Mouse (Mus musculus): ENCODE data around the gene Boll. TPM values are rescaled to one million over a fixed set of nuclear protein-coding genes. Genes with fewer than 3 reads are reported as not detected.

Gene Boll
- 0.63 to 3.5 TPM (median 1.2 TPM) in 4 replicates for total RNA-seq (2023)

DNA sequence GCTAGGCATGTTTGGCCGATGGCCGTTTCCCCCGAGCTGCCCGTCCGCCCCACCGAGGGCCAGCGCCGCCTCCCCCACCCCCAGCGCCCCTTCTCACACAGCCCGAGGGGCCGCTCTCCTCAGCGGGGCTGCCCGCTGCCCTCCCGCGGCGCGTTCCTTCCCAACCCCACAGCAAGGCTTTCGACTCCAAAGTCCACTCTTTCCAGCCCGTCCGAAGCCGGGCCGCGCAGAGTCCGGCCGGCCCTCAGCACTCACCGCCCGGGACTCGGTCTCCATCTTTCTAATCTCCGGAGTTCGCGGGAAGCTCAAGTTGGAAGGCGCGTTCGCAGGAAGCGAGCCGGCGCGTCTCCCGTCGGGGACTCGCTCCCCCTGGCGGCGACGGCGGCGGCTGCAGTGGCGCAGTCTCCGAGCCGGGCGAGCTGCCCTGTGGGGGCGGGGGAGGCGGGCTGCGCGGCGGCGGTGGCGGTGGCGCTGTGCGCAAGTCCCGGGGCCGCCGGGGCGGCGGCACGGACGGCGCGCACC lies at the start of gene Boll:
Gene Boll (minus strand): TSS at position 426 of the 522 bp plus-strand sequence.

DNA sequence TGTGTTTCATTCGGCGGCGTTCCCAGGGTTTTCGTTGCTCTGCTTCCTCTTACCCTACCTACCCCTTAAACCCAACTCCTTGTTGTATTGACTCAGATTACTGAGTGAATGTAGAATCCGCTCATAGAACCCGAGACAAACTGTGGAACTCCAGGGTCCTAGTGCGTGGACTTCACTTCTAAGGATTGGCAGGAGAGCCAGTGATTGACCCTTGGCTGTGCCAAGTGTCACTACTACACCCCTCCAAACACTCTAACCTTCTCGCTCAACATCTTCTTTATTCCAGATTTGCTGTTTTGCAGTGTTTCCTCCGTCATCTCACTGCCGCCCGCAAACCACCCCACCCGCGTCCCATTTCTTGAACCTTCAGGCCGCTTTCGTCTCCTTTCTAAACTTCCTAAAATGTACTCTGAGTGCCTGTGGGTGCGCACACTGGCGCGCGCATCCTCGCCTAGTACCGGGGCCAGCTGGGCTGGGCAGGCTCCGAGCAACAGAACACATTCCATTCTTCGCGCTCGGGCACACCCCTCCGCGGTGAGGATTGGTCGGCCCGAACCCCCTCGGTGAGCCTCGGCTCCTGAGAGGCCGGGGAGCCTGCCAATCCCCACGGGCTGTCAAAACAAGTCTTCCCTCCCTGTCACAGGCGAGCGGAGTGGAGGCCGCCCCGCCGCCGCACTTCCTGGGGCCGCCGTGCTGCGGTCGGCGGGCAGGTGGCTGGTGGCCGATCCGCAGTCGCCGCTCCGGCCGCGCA lies 42.2 kb upstream of the Boll start, which contains the start of gene Plcl1:
Gene Plcl1 (plus strand): TSS at position 650 of the 751 bp plus-strand sequence.

DNA sequence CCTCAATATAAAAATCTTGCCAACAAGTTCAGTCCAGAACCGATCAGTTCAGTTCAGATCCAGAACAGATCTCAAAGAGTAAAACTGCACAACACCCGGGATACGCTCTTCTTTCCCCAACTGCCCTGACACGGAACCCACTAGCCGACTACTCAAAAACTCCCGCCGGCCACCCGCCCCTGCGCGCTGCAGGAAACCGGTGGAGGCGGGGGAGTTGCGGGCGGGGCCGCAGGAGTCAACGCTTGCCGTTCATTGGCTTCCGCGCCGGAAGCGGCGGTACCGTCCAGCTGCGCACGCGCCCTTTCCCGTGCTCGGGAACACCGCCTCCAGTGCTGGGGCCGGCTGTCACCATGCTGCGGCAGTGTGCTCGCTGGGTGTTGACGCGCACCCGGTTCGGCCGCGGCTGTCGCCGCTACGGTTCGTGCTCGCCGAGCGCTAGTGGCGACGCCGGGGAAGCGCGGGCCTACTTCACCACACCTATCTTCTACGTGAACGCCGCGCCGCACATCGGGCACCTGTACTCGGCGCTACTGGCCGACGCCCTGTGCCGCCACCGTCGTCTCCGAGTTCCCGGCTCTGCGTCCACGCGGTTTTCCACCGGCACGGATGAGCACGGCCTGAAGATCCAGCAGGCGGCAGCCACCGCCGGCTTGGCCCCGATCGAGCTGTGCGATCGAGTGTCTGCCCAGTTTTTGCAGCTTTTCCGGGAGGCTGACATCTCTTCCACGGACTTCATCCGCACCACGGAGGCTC lies 126.2 kb downstream of the Boll start, which contains the start of gene Mars2:
Gene Mars2 (plus strand): TSS at position 288 of the 753 bp plus-strand sequence.

DNA sequence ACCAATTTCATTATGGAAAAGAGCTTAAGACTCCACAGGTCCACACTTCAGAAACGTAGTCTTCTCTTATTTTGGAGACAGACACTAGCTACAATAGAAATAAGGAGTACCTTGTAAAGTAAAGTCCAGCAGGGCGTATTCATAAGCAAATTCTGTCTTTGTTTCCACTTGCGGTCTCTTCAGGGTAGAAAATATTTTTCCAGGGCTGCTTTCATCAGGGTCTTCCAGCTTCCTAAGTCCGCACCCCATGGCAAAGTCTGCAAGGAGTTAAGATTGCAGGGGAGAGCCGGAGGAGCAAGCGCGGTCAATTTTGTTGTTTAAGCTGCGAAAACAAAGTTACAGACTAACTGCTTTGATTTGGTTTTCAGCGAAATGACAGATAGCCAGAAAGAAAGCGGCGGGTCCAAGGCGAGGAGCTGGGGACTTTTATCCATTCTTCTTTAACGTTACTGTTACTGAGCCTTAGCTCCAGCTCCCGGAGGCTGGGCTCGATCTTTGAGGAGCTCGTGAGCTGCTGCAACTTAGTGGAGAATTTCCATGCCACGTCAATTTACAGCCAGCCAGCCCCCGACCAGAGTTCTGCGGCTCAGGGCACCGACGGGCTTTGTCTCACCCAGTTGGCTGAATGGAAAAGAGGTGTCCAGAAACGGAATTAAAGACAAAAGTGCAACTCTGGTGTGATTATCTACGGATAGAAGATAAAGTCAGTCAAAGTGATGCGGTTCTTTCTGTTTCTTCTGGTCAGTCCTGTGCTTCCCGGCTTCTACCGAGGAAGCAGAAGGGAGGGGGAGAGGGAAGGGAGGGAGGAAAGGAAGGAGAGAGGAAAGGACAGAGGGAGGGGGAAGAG lies 137.0 kb downstream of the Boll start, which contains the start of gene Rftn2:
Gene Rftn2 (minus strand): TSS at position 772 of the 847 bp plus-strand sequence.

Other genes with a start within 250 kb of the Boll start
- 106 to 107 TPM (median 106 TPM) in 4 replicates for gene Mob4, start 232.2 kb downstream of the Boll start, total RNA-seq (2023)
- 6.4 to 9.9 TPM (median 9.1 TPM) in 4 replicates for gene Rftn2, start 136.7 kb downstream of the Boll start, total RNA-seq (2023)
- gene Mars2, start 126.3 kb downstream of the Boll start, total RNA-seq (2023), result 13.2 to 14.3 TPM (median 13.7 TPM) in 4 replicates
- 0.46 to 2.3 TPM (median 0.65 TPM) in 4 replicates for gene Plcl1, start 42.5 kb upstream of the Boll start, total RNA-seq (2023)